Mouse (Mus musculus) stomach, embryonic 16.5 days (tissue): ENCODE measurements around the gene Polg. TPM values are rescaled to one million over a fixed set of nuclear protein-coding genes. Genes with fewer than 3 reads are reported as not detected.

ENCODE experiments used
- ATAC-seq: fragments of 200-750 bp; cut with Nextera tagmentation; 2 replicates; pipeline ENCODE4 v1.8.0; 2017; ENCODE audit warnings: moderate number of reproducible peaks, moderate TSS enrichment; ENCODE audit not compliant: insufficient read depth, low FRiP score
- H3K27ac ChIP-seq: fragments of 300-500 bp; sonication (generic); 2 replicates; pipeline ENCODE4 v1.5.1; 2014; ENCODE audit warnings: low read length
- H3K27me3 ChIP-seq: fragments of 300-500 bp; sonication (generic); 2 replicates; pipeline ENCODE4 v1.6.1; 2014; ENCODE audit warnings: low read length, control low read depth, mixed read lengths; ENCODE audit not compliant: control insufficient read depth, insufficient read depth
- H3K36me3 ChIP-seq: fragments of 300-500 bp; sonication (generic); 2 replicates; pipeline ENCODE4 v1.6.1; 2014; ENCODE audit warnings: low read length; ENCODE audit not compliant: control insufficient read depth, insufficient read depth
- H3K4me1 ChIP-seq: fragments of 300-500 bp; sonication (generic); 2 replicates; pipeline ENCODE4 v1.6.1; 2014; ENCODE audit warnings: low read length, control low read depth, mixed read lengths; ENCODE audit not compliant: control insufficient read depth, insufficient read depth
- H3K4me2 ChIP-seq: fragments of 300-500 bp; sonication (generic); 2 replicates; pipeline ENCODE4 v1.6.1; 2014; ENCODE audit warnings: low read depth, low read length, mixed read lengths
- H3K4me3 ChIP-seq: fragments of 300-500 bp; sonication (generic); replicated peaks from 2 replicates; pipeline ENCODE4 v1.5.1; 2014; ENCODE audit warnings: mild to moderate bottlenecking, low read length
- H3K9ac ChIP-seq: fragments of 300-500 bp; sonication (generic); 2 replicates; pipeline ENCODE4 v1.6.1; 2014; ENCODE audit warnings: low read length
- H3K9me3 ChIP-seq: fragments of 300-500 bp; sonication (generic); replicated peaks from 2 replicates; pipeline ENCODE4 v1.6.1; 2016; ENCODE audit warnings: low read length, control low read depth; ENCODE audit not compliant: control insufficient read depth
- WGBS: fragments of 180-500 bp; shearing (Covaris S2); extraction: QIAGEN DNeasy Blood & Tissue Kit; methylation state at CpG from one replicate; pipeline ENCODE4 v1.1.7; 2014; 5-methylcytosine and 5-hydroxymethylcytosine counted together
- polyA plus RNA-seq: library from polyadenylated mRNA; unstranded; fragments of >200 nt; fragmentation: Nextera tagmentation; extraction: Ambion mirVana; gene quantifications from 2 replicates; pipeline ENCODE4 v1.2.1, GENCODE M21; 2015

Polg gene
- polyA plus RNA-seq, 1 experiment from 2014 or later = 30.8 TPM

- H3K27me3 ChIP-seq = no peaks in the 10 kb centered on the region
- H3K27ac ChIP-seq = no peak overlapping the region
- 92% methylated on average over 3 of the region's 3 CpGs for WGBS
- H3K36me3 ChIP-seq = peaks cover 24% of the 10 kb centered on the region
- H3K4me1 ChIP-seq = no peaks in the 10 kb centered on the region
- H3K4me3 ChIP-seq = no peak overlapping the region
- no peak overlapping the region for H3K9ac ChIP-seq
- no peaks in the 10 kb centered on the region for H3K9me3 ChIP-seq
- no peak overlapping the region for H3K4me2 ChIP-seq
- no peak for ATAC-seq
Measured at GRCm38 (mm10) chr7:79447486-79447885, 18.7 kb downstream of the Polg start.

GRCm38 (mm10) chr7:79447048-79447447 is 19.1 kb downstream of the Polg start:
- H3K36me3 ChIP-seq = peaks cover 20% of the 10 kb centered on the region; the same call in 1 of the 2 replicates
- WGBS = 90% methylated on average over 2 of the region's 2 CpGs

GRCm38 (mm10) chr7:79440035-79440434 is 26.1 kb downstream of the Polg start:
- H3K4me3 ChIP-seq = no peak overlapping the region

More at GRCm38 (mm10) chr7:79447048-79447447, 19.1 kb downstream of the Polg start:
- Histone ChIP-seq H3K4me1 (no peaks in the 10 kb centered on the region), H3K4me3 (no peak overlapping the region), H3K27ac (no peak overlapping the region), H3K27me3 (no peaks in the 10 kb centered on the region), H3K9ac (no peak overlapping the region), H3K9me3 (no peaks in the 10 kb centered on the region), H3K4me2 (no peak overlapping the region)
- ATAC-seq = no peak

GRCm38 (mm10) chr7:79428243-79428642 is 37.9 kb downstream of the Polg start:
- no peaks in the 10 kb centered on the region for H3K36me3 ChIP-seq
- no peak overlapping the region for H3K9ac ChIP-seq
- 60% methylated on average over 5 of the region's 5 CpGs for WGBS
- no peak overlapping the region for H3K27ac ChIP-seq
- no peak for ATAC-seq
- H3K4me2 ChIP-seq = no peak overlapping the region
- no peaks in the 10 kb centered on the region for H3K9me3 ChIP-seq
- no peaks in the 10 kb centered on the region for H3K4me1 ChIP-seq
- no peak overlapping the region for H3K4me3 ChIP-seq
- H3K27me3 ChIP-seq = no peaks in the 10 kb centered on the region

More at GRCm38 (mm10) chr7:79440035-79440434, 26.1 kb downstream of the Polg start:
- H3K27ac ChIP-seq = no peak overlapping the region
- H3K36me3 ChIP-seq = 0 out of 2 replicates have a peak, but pooled peaks cover 3% of the 10 kb centered on the region
- H3K9me3 ChIP-seq = no peaks in the 10 kb centered on the region
- WGBS = 74% methylated on average over 2 of the region's 2 CpGs
- no peaks in the 10 kb centered on the region for H3K4me1 ChIP-seq
- H3K9ac ChIP-seq = no peak overlapping the region
- no peak for ATAC-seq
- H3K27me3 ChIP-seq = no peaks in the 10 kb centered on the region
- no peak overlapping the region for H3K4me2 ChIP-seq

GRCm38 (mm10) chr7:79425804-79426203 is 40.4 kb downstream of the Polg start:
- H3K4me1 ChIP-seq = no peaks in the 10 kb centered on the region
- 82% methylated on average over 10 of the region's 10 CpGs for WGBS
- ATAC-seq = no peak
- H3K9me3 ChIP-seq = no peaks in the 10 kb centered on the region
- H3K4me3 ChIP-seq = no peak overlapping the region
- no peak overlapping the region for H3K4me2 ChIP-seq
- no peak overlapping the region for H3K9ac ChIP-seq
- H3K36me3 ChIP-seq = no peaks in the 10 kb centered on the region
- H3K27ac ChIP-seq = no peak overlapping the region
- H3K27me3 ChIP-seq = no peaks in the 10 kb centered on the region

- no peak overlapping the region for H3K9ac ChIP-seq
- no peak overlapping the region for H3K27ac ChIP-seq
- no peaks in the 10 kb centered on the region for H3K9me3 ChIP-seq
- no peak overlapping the region for H3K4me2 ChIP-seq
- H3K4me3 ChIP-seq = no peak overlapping the region
- no peaks in the 10 kb centered on the region for H3K4me1 ChIP-seq
- H3K36me3 ChIP-seq = no peaks in the 10 kb centered on the region
- no peaks in the 10 kb centered on the region for H3K27me3 ChIP-seq
- ATAC-seq = no peak
- 85% methylated on average over 10 of the region's 10 CpGs for WGBS
Measured at GRCm38 (mm10) chr7:79422876-79423275, 43.3 kb downstream of the Polg start.

GRCm38 (mm10) chr7:79419950-79420349 is 46.2 kb downstream of the Polg start:
- Histone ChIP-seq H3K4me1 (no peaks in the 10 kb centered on the region), H3K27me3 (no peaks in the 10 kb centered on the region), H3K9ac (no peak overlapping the region), H3K4me3 (no peak overlapping the region), H3K36me3 (no peaks in the 10 kb centered on the region), H3K4me2 (no peak overlapping the region), H3K27ac (no peak overlapping the region), H3K9me3 (no peaks in the 10 kb centered on the region)
- no peak for ATAC-seq
- WGBS = 81% methylated on average over 7 of the region's 7 CpGs

- peak; percentile 37; the same call in 1 of the 2 replicates for ATAC-seq
- H3K27me3 ChIP-seq = no peaks in the 10 kb centered on the region
- H3K27ac ChIP-seq = no peak overlapping the region
- no peak overlapping the region for H3K4me2 ChIP-seq
- no peak overlapping the region for H3K9ac ChIP-seq
- no peaks in the 10 kb centered on the region for H3K4me1 ChIP-seq
- H3K9me3 ChIP-seq = no peaks in the 10 kb centered on the region
- no peak overlapping the region for H3K4me3 ChIP-seq
- no peaks in the 10 kb centered on the region for H3K36me3 ChIP-seq
- 71% methylated on average over 18 of the region's 18 CpGs for WGBS
Measured at GRCm38 (mm10) chr7:79414449-79415375, 51.5 kb downstream of the Polg start.

- Histone ChIP-seq H3K36me3 (no peaks in the 10 kb centered on the region), H3K9ac (no peak overlapping the region), H3K4me2 (no peak overlapping the region), H3K4me3 (no peak overlapping the region), H3K27ac (no peak overlapping the region), H3K9me3 (no peaks in the 10 kb centered on the region), H3K4me1 (no peaks in the 10 kb centered on the region), H3K27me3 (no peaks in the 10 kb centered on the region)
- WGBS = 84% methylated on average over 3 of the region's 3 CpGs
- no peak for ATAC-seq
Measured at GRCm38 (mm10) chr7:79400296-79400695, 65.9 kb downstream of the Polg start.
